Mouse (Mus musculus): ENCODE data around the gene Rrn3. TPM values are rescaled to one million over a fixed set of nuclear protein-coding genes. Genes with fewer than 3 reads are reported as not detected.
A peak's percentile ranks its signal among the peaks of the same experiment; 100 is the strongest.

Gene Rrn3
- polyA plus RNA-seq, 1 experiment from 2014 or later = 21.1 TPM

DNA sequence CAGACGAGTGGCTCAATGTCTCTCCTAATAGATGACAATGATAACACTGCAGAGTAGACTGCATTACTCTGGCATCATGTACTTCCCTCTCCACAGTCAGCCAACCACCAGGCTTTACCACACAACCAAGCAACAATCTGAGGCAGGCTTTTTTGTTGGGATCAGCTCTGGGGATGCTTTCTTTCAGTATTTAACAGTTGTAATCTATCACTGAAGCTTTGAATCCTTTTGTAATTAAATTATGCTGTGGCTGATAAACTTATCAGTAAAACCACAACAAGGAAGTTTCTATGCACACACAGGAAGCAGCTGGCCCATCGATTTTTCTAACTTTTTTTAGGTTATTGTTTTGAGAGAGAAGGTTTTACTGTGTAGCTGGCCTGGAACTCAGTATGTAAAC, 67.8 kb downstream of the Rrn3 start:
- H3K27ac ChIP-seq = 0 out of 2 replicates have a peak overlapping the region, but pooled peaks have one; percentile 13
- no peak overlapping the region for H3K4me3 ChIP-seq (ENCODE audit: inconsistent target)
- H3K36me3 ChIP-seq (ENCODE audit: inconsistent target) = peaks cover 48% of the 10 kb centered on the region
- H3K79me2 ChIP-seq (ENCODE audit: inconsistent target) = no peaks in the 10 kb centered on the region
- WGBS (ENCODE audit: missing documents) = 9% methylated on average over 2 of the region's 2 CpGs

DNA sequence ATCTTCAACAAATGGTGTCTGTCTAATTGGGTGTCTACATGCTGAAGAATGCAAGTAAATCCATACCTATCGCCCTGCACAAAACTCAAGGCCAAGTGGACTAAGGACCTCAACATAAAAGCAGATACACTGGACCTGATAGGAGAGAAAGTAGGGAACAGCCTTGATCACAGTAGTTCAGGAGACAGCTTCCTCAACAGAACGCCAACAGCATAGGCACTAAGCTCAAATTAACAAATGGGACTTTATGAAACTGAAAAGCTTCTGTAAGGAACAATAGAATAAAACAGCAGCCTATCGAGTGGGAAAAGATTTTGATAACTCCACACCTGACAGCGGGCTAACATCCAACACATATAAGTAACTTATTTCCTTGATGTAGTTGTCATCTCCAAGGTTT, 70.9 kb downstream of the Rrn3 start:
- H3K79me2 ChIP-seq (ENCODE audit: inconsistent target) = no peaks in the 10 kb centered on the region
- H3K36me3 ChIP-seq (ENCODE audit: inconsistent target) = peaks cover 40% of the 10 kb centered on the region
- no peak overlapping the region for H3K27ac ChIP-seq
- H3K4me3 ChIP-seq (ENCODE audit: inconsistent target) = no peak overlapping the region
- WGBS (ENCODE audit: missing documents) = 98% methylated on average over 4 of the region's 4 CpGs

DNA sequence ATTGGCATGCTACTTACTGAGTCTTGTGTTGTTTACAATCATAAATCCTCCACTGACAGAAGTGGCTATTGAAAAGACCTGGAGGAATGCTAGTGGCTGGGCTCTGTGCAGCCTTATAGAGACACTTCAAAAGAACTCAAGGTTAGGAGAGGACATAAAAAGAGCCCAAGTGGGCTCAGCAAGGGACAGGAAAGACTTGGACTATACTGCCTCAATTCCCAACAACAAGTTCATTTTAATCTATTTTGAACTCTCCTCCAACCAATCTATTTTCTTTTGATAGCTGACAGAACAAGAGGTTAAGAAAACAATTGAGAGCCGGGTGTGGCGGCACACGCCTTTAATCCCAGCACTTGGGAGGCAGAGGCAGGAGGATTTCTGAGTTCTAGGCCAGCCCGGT, 73.4 kb downstream of the Rrn3 start:
- peaks cover 50% of the 10 kb centered on the region for H3K36me3 ChIP-seq (ENCODE audit: inconsistent target)
- H3K4me3 ChIP-seq (ENCODE audit: inconsistent target) = no peak overlapping the region
- H3K79me2 ChIP-seq (ENCODE audit: inconsistent target) = no peaks in the 10 kb centered on the region
- H3K27ac ChIP-seq = no peak overlapping the region
- no CpG with 5 or more reads among the region's 4 CpGs for WGBS (ENCODE audit: missing documents)

Other genes starting within 250 kb of the Rrn3 start
- 11.1 to 20.8 TPM (median 15.5 TPM) in 3 replicates for gene Parn, start 112.5 kb upstream of the Rrn3 start, polyA plus RNA-seq (2018)
- gene Bfar, start 108.8 kb upstream of the Rrn3 start, polyA plus RNA-seq (2018) = 23.7 to 38.3 TPM (median 32.3 TPM) in 3 replicates
- 2.3 to 4.0 TPM (median 3.4 TPM) in 3 replicates for gene 3110001I22Rik, start 108.8 kb upstream of the Rrn3 start, polyA plus RNA-seq (2018)
- gene Pla2g10, start 49.7 kb upstream of the Rrn3 start, polyA plus RNA-seq (2018) = not detected in 3 replicates
- 50.1 to 64.2 TPM (median 59.1 TPM) in 3 replicates for gene Ntan1, start 38.1 kb downstream of the Rrn3 start, polyA plus RNA-seq (2018)
- 48.3 to 137 TPM (median 49.8 TPM) in 3 replicates for gene Pdxdc1, start 122.4 kb downstream of the Rrn3 start, polyA plus RNA-seq (2018)
- gene Mpv17l, start 122.5 kb downstream of the Rrn3 start, polyA plus RNA-seq (2018) = 3.5 to 4.8 TPM (median 3.9 TPM) in 3 replicates
- not detected in 3 replicates for gene 2900011O08Rik, start 205.9 kb downstream of the Rrn3 start, polyA plus RNA-seq (2018)
- gene Ifitm7, start 206.2 kb downstream of the Rrn3 start, polyA plus RNA-seq (2018) = not detected in 3 replicates

Measured in macrophage (primary cell).